In genomic region chr6:51330069-51330706, GRCm38 (mm10) we compare ENCODE assay signal across 16 mouse cellular contexts.
"Had no signal": no experiment of that assay in that cellular context is flagged by ENCODE, and none has a peak within 500 bp of the region (broad histone marks: within the 10 kb centered on the region; RNA-seq: fewer than 3 reads in every experiment).

No protein-coding gene starts in this region.

- H3K27me3 ChIP-seq: midbrain, embryonic 12.5 days; neural tube, embryonic 13.5 days; neural tube, embryonic 15.5 days; stomach, embryonic 15.5 days had no signal

- H3K9me3 ChIP-seq: midbrain, embryonic 10.5 days; midbrain, embryonic 12.5 days; neural tube, embryonic 13.5 days; neural tube, embryonic 15.5 days; stomach, embryonic 15.5 days had no signal

- H3K27ac ChIP-seq: midbrain, embryonic 10.5 days; midbrain, embryonic 12.5 days; neural tube, embryonic 13.5 days; neural tube, embryonic 15.5 days; stomach, embryonic 15.5 days; stomach, postnatal 0 days had no signal

- H3K36me3 ChIP-seq: midbrain, embryonic 10.5 days; midbrain, embryonic 12.5 days; neural tube, embryonic 13.5 days; neural tube, embryonic 15.5 days; stomach, embryonic 15.5 days had no signal

- H3K4me2 ChIP-seq: lung, embryonic 14.5 days; midbrain, embryonic 12.5 days; neural tube, embryonic 13.5 days; neural tube, embryonic 15.5 days; stomach, embryonic 15.5 days had no signal

- H3K4me3 ChIP-seq: midbrain, embryonic 10.5 days; midbrain, embryonic 12.5 days; myocyte; neural tube, embryonic 13.5 days; neural tube, embryonic 15.5 days; stomach, embryonic 15.5 days had no signal

- H3K9ac ChIP-seq: lung, embryonic 14.5 days; midbrain, embryonic 12.5 days; neural tube, embryonic 13.5 days; neural tube, embryonic 15.5 days; stomach, embryonic 15.5 days had no signal

- ATAC-seq: midbrain, embryonic 16.5 days had no signal

- DNase-seq: lung, adult 18-20 months; lung, embryonic 14.5 days; lung, postnatal 10 days; lung, postnatal 4 days; midbrain, embryonic 14.5 days; right cerebral cortex, postnatal 14 days; thymus, adult 2 months; thymus, postnatal 25 days had no signal
